8 mouse cellular contexts compared by ENCODE assay signal in the genomic region with DNA sequence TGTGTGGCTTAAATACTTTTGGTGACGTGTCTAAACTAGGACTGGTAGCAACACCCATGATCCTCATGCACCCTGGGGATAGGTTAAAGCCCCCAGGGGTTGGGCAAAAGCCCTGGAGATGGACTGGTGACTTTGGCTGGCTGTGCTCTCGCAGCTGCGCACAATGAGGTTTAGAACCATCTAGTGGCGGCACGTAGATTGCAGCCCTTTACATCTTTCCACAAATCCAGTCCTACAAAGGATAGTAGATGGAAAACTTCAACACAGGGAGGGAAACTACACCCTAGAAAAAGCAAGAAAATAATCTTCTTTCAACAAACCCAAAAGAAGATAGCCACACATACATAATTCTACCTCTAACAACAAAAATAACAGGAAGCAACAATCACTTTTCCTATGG. TPM values are rescaled to one million over a fixed set of nuclear protein-coding genes. Genes with fewer than 3 reads are reported as not detected.
DNase-seq lines count a peak whose midpoint lies in the region; ATAC-seq and TF ChIP-seq lines count a peak whose summit lies in the region.
"Not testable (repeated sequence)": the region's sequence is repeated elsewhere in the genome, so short reads cannot be mapped to it uniquely, and the experiment has no call there.

No protein-coding gene starts in this region.

- POLR2A ChIA-PET in Patski (lab: Charles Lee), result not testable (repeated sequence)

- not testable (repeated sequence) for H3K9ac ChIP-seq in hindbrain, embryonic 11.5 days (ENCODE audit: low read depth, low read length)

- ATAC-seq in Patski; hindbrain, embryonic 11.5 days (ENCODE audit: low FRiP score): not testable (repeated sequence)

- not testable (repeated sequence) for H3K36me3 ChIP-seq in hindbrain, embryonic 11.5 days (ENCODE audit: control insufficient read depth, insufficient read depth, low read length)

- peak; percentile 41 for TF ChIP-seq CTCF in Patski (IDR thresholded peaks at IDR 0.05)
- peak; percentile 31; the same call in 1 of the 2 replicates for TF ChIP-seq CTCF in brain, embryonic 14.5 days (IDR thresholded peaks at IDR 0.05; ENCODE audit: borderline replicate concordance, extremely low read depth, insufficient read depth, insufficient read length)
- peak; percentile 44; the same call in 1 of the 2 replicates for TF ChIP-seq CTCF in embryonic fibroblast, embryonic 13.5 days (IDR thresholded peaks at IDR 0.05; ENCODE audit: borderline replicate concordance, insufficient read depth, low read length)

- DNase-seq in 416B (ENCODE audit: low read depth), result peak; percentile 5
- DNase-seq in Patski (ENCODE audit: low read depth, low spot score), result not testable (repeated sequence)
- DNase-seq in brain, embryonic 14.5 days (ENCODE audit: low read depth), result peak; percentile 39
- peak; percentile 31 for DNase-seq in hindbrain, embryonic 11.5 days (ENCODE audit: low spot score)
- peak; percentile 26 to 30 for DNase-seq in kidney, postnatal 4 days
- peak; percentile 6 for DNase-seq in lung, postnatal 10 days
- DNase-seq in retina, postnatal 7 days (ENCODE audit: low read depth, low spot score), result peak; percentile 2

- H3K27ac ChIP-seq in embryonic fibroblast, embryonic 13.5 days (ENCODE audit: insufficient read depth, low read length); hindbrain, embryonic 11.5 days (ENCODE audit: low read depth, low read length): not testable (repeated sequence)

- H3K4me1 ChIP-seq in embryonic fibroblast, embryonic 13.5 days (ENCODE audit: control insufficient read depth, insufficient read depth, low read length); hindbrain, embryonic 11.5 days (replicated peaks; ENCODE audit: control insufficient read depth, insufficient read depth, low read length): not testable (repeated sequence)

- WGBS in hindbrain, embryonic 11.5 days, result 8% methylated on average over 4 of the region's 5 CpGs

- not testable (repeated sequence) for H3K4me3 ChIP-seq in embryonic fibroblast, embryonic 13.5 days (ENCODE audit: insufficient read depth, low read length); hindbrain, embryonic 11.5 days (ENCODE audit: low read depth, low read length)

- H3K27me3 ChIP-seq in Patski; hindbrain, embryonic 11.5 days (ENCODE audit: control insufficient read depth, insufficient read depth, low read length): not testable (repeated sequence)

- in situ Hi-C loops in Patski (cut with MboI; ENCODE audit: low pct_unique_long_range_greater_than_20kb), result not testable (repeated sequence)

- not testable (repeated sequence) for H3K4me2 ChIP-seq in hindbrain, embryonic 11.5 days (replicated peaks; ENCODE audit: low read depth, low read length)

- CTCF ChIA-PET in Patski (lab: Charles Lee), result not testable (repeated sequence)

- H3K9me3 ChIP-seq in hindbrain, embryonic 11.5 days (ENCODE audit: control insufficient read depth, low read length), result not testable (repeated sequence)

- TF ChIP-seq POLR2A in brain, embryonic 14.5 days (IDR thresholded peaks at IDR 0.05; ENCODE audit: borderline replicate concordance, extremely low read depth, insufficient read depth, insufficient read length, poor library complexity, severe bottlenecking); embryonic fibroblast, embryonic 13.5 days (IDR thresholded peaks at IDR 0.05; ENCODE audit: low read depth, low read length): not testable (repeated sequence)

RNA-seq across cellular contexts. Expression of a gene that starts 57.0 kb away (rescaled TPM):
- polyA plus RNA-seq in Patski (2021), result 30.9 TPM
- 26.4 and 30.5 TPM in 2 replicates for polyA plus RNA-seq in brain, embryonic 14.5 days (2012; rRNA removed)
- polyA plus RNA-seq in embryonic fibroblast, embryonic 13.5 days (2011; ENCODE audit: insufficient read length, low read depth, missing spikeins), result 28.1 and 31.5 TPM in 2 replicates
- polyA plus RNA-seq in hindbrain, embryonic 11.5 days (2014; fragmentation: Nextera tagmentation; extraction: Ambion mirVana), result 61.7 and 70.4 TPM in 2 replicates
